ENCODE assay signal across 21 mouse cellular contexts in the genomic region with DNA sequence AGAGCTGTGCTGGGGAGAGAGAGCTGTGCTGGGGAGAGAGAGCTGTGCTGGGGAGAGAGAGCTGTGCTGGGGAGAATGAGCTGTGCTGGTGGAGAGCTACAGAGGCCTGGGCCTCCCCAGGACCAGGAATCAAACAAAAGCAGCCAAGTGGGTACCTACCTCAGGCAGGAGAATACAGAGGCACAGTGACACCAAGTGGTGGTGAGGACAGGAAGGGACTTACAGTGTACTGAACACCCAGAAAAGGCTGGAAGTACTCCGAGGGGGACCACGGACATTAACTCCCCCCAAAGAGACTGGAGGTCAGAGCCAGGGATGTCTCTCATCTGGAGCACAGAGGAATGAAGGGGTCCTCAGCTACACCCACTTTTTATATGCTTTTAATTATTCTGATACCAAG. TPM values are rescaled to one million over a fixed set of nuclear protein-coding genes. Genes with fewer than 3 reads are reported as not detected.
A peak's percentile ranks its signal among the peaks of the same experiment; 100 is the strongest.
DNase-seq lines count a peak whose midpoint lies in the region; ATAC-seq lines count a peak whose summit lies in the region.
"Had no signal": no experiment of that assay in that cellular context is flagged by ENCODE, and none has a peak within 500 bp of the region (broad histone marks: within the 10 kb centered on the region; RNA-seq: fewer than 3 reads in every experiment).

No protein-coding gene starts in this region.

- H3K9me3 ChIP-seq in embryonic facial prominence, embryonic 13.5 days: no peaks in the 10 kb centered on the region
- no peaks in the 10 kb centered on the region for H3K9me3 ChIP-seq in embryonic facial prominence, embryonic 10.5 days
- no peaks in the 10 kb centered on the region for H3K9me3 ChIP-seq in neural tube, embryonic 13.5 days
- no peaks in the 10 kb centered on the region for H3K9me3 ChIP-seq in neural tube, embryonic 15.5 days (replicated peaks)
- H3K9me3 ChIP-seq: forebrain, embryonic 13.5 days; heart, embryonic 15.5 days; limb, embryonic 12.5 days; liver, embryonic 12.5 days had no signal

- no peaks in the 10 kb centered on the region for H3K27me3 ChIP-seq in embryonic facial prominence, embryonic 13.5 days
- H3K27me3 ChIP-seq in embryonic facial prominence, embryonic 10.5 days (replicated peaks; ENCODE audit: low read depth, poor library complexity, severe bottlenecking): no peaks in the 10 kb centered on the region
- no peaks in the 10 kb centered on the region for H3K27me3 ChIP-seq in neural tube, embryonic 13.5 days
- H3K27me3 ChIP-seq in neural tube, embryonic 15.5 days (replicated peaks): no peaks in the 10 kb centered on the region
- H3K27me3 ChIP-seq: forebrain, embryonic 13.5 days; heart, embryonic 15.5 days; limb, embryonic 12.5 days; liver, embryonic 12.5 days had no signal

- WGBS in embryonic facial prominence, embryonic 13.5 days: 77% methylated on average over 2 of the region's 2 CpGs
- WGBS in embryonic facial prominence, embryonic 10.5 days: 87% methylated on average over 2 of the region's 2 CpGs
- 86% methylated on average over 2 of the region's 2 CpGs for WGBS in neural tube, embryonic 13.5 days
- 94% methylated on average over 2 of the region's 2 CpGs for WGBS in neural tube, embryonic 15.5 days

- intact Hi-C loops in left cerebral cortex, postnatal 4 days (cut with DNase I): no loop called here
- intact Hi-C loops in left cerebral cortex, postnatal 14 days (cut with DNase I): no loop called here

- no peak overlapping the region for H3K9ac ChIP-seq in embryonic facial prominence, embryonic 13.5 days
- no peak overlapping the region for H3K9ac ChIP-seq in neural tube, embryonic 13.5 days
- no peak overlapping the region for H3K9ac ChIP-seq in neural tube, embryonic 15.5 days (replicated peaks)
- H3K9ac ChIP-seq: forebrain, embryonic 13.5 days; heart, embryonic 15.5 days; limb, embryonic 12.5 days; liver, embryonic 12.5 days had no signal

- H3K4me3 ChIP-seq in embryonic facial prominence, embryonic 13.5 days: no peak overlapping the region
- H3K4me3 ChIP-seq in embryonic facial prominence, embryonic 10.5 days: no peak overlapping the region
- no peak overlapping the region for H3K4me3 ChIP-seq in neural tube, embryonic 13.5 days
- H3K4me3 ChIP-seq in neural tube, embryonic 15.5 days (replicated peaks): no peak overlapping the region
- H3K4me3 ChIP-seq: erythroblast, embryonic 14.5 days; forebrain, embryonic 13.5 days; heart, embryonic 15.5 days; limb, embryonic 12.5 days; liver, embryonic 12.5 days had no signal

- ATAC-seq in embryonic facial prominence, embryonic 13.5 days (ENCODE audit: insufficient number of reproducible peaks, insufficient read depth, low FRiP score, low TSS enrichment, low read depth): no peak
- ATAC-seq in neural tube, embryonic 13.5 days (ENCODE audit: low read depth): peak; percentile 59; the same call in 1 of the 2 replicates
- ATAC-seq in neural tube, embryonic 15.5 days (ENCODE audit: low FRiP score): no peak
- ATAC-seq: forebrain, embryonic 13.5 days; hindbrain, embryonic 16.5 days; liver, embryonic 12.5 days had no signal

- peaks cover 76% of the 10 kb centered on the region for H3K36me3 ChIP-seq in embryonic facial prominence, embryonic 13.5 days
- peaks cover 85% of the 10 kb centered on the region for H3K36me3 ChIP-seq in embryonic facial prominence, embryonic 10.5 days (replicated peaks)
- H3K36me3 ChIP-seq in neural tube, embryonic 13.5 days: peaks cover 84% of the 10 kb centered on the region
- H3K36me3 ChIP-seq in neural tube, embryonic 15.5 days: peaks cover 69% of the 10 kb centered on the region

- peak overlapping the region; percentile 64 for H3K27ac ChIP-seq in embryonic facial prominence, embryonic 13.5 days
- H3K27ac ChIP-seq in embryonic facial prominence, embryonic 10.5 days (replicated peaks): no peak overlapping the region
- no peak overlapping the region for H3K27ac ChIP-seq in neural tube, embryonic 13.5 days (replicated peaks)
- no peak overlapping the region for H3K27ac ChIP-seq in neural tube, embryonic 15.5 days (replicated peaks)
- H3K27ac ChIP-seq: forebrain, embryonic 13.5 days; heart, embryonic 15.5 days; limb, embryonic 12.5 days; liver, embryonic 12.5 days had no signal

- no peak overlapping the region for H3K4me2 ChIP-seq in embryonic facial prominence, embryonic 13.5 days
- H3K4me2 ChIP-seq in neural tube, embryonic 13.5 days: no peak overlapping the region
- H3K4me2 ChIP-seq in neural tube, embryonic 15.5 days: no peak overlapping the region
- H3K4me2 ChIP-seq: forebrain, embryonic 13.5 days; heart, embryonic 15.5 days; limb, embryonic 12.5 days; liver, embryonic 12.5 days had no signal

- H3K4me1 ChIP-seq in embryonic facial prominence, embryonic 13.5 days: no peaks in the 10 kb centered on the region; the same call in 1 of the 2 replicates
- no peaks in the 10 kb centered on the region for H3K4me1 ChIP-seq in embryonic facial prominence, embryonic 10.5 days
- peaks cover 6% of the 10 kb centered on the region for H3K4me1 ChIP-seq in neural tube, embryonic 13.5 days (replicated peaks)
- H3K4me1 ChIP-seq in neural tube, embryonic 15.5 days: peaks cover 5% of the 10 kb centered on the region
- H3K4me1 ChIP-seq: heart, embryonic 15.5 days; limb, embryonic 12.5 days had no signal

- no peak for DNase-seq in embryonic facial prominence, embryonic 10.5 days (ENCODE audit: low spot score)
- DNase-seq in left cerebral cortex, postnatal 4 days: peak; percentile 12
- DNase-seq in left cerebral cortex, postnatal 14 days (ENCODE audit: low spot score in 2 of 2): no peak
- DNase-seq in adrenal gland, adult 8-10 months: no peak
- DNase-seq: cerebellum, postnatal 14 days; embryo, embryonic 11 days; gastrocnemius, postnatal 25 days; heart, postnatal 4 days; kidney, adult 18-20 months; kidney, postnatal 14 days; lung, postnatal 10 days; right cerebral cortex, adult 18-20 months had no signal

RNA-seq across cellular contexts. Expression of a gene that starts 6.9 kb away (rescaled TPM):
- 15.4 and 18.1 TPM in 2 replicates for polyA plus RNA-seq in embryonic facial prominence, embryonic 13.5 days (2015; fragmentation: Nextera tagmentation; extraction: Ambion mirVana)
- polyA plus RNA-seq in embryonic facial prominence, embryonic 10.5 days (2016; fragmentation: Nextera tagmentation; extraction: Ambion mirVana): 12.1 and 13.8 TPM in 2 replicates
- 10 to 100 TPM; 15.1 to 17.0 TPM for total RNA-seq in left cerebral cortex, postnatal 4 days (2021)
- 10 to 100 TPM; 12.6 to 13.3 TPM for total RNA-seq in left cerebral cortex, postnatal 14 days (2021)
- 10.9 and 12.8 TPM in 2 replicates for polyA plus RNA-seq in neural tube, embryonic 13.5 days (2015; fragmentation: Nextera tagmentation; extraction: Ambion mirVana)
- 11.3 and 12.6 TPM in 2 replicates for polyA plus RNA-seq in neural tube, embryonic 15.5 days (2015; fragmentation: Nextera tagmentation; extraction: Ambion mirVana)
- 10 to 100 TPM in 1 of 4 experiments, 1 to 10 TPM in 3; 3.2 to 12.7 (median 8.0) TPM for total RNA-seq in adrenal gland, adult 8-10 months (2022)

RNA-seq across cellular contexts. Expression of a gene that starts 6.9 kb away (rescaled TPM):
- 17.2 and 17.9 TPM in 2 replicates for polyA plus RNA-seq in embryonic facial prominence, embryonic 13.5 days (2015; fragmentation: Nextera tagmentation; extraction: Ambion mirVana)
- 20.5 and 23.5 TPM in 2 replicates for polyA plus RNA-seq in embryonic facial prominence, embryonic 10.5 days (2016; fragmentation: Nextera tagmentation; extraction: Ambion mirVana)
- total RNA-seq in left cerebral cortex, postnatal 4 days (2021): 10 to 100 TPM; 22.5 to 23.1 TPM
- total RNA-seq in left cerebral cortex, postnatal 14 days (2021): 10 to 100 TPM; 27.3 to 28.8 TPM
- 16.4 and 19.8 TPM in 2 replicates for polyA plus RNA-seq in neural tube, embryonic 13.5 days (2015; fragmentation: Nextera tagmentation; extraction: Ambion mirVana)
- polyA plus RNA-seq in neural tube, embryonic 15.5 days (2015; fragmentation: Nextera tagmentation; extraction: Ambion mirVana): 15.6 and 17.5 TPM in 2 replicates
- 10 to 100 TPM; 25.5 to 33.1 (median 28.6) TPM for total RNA-seq in adrenal gland, adult 8-10 months (2022)

RNA-seq across cellular contexts. Expression of a gene that starts 11.0 kb away (rescaled TPM):
- polyA plus RNA-seq in embryonic facial prominence, embryonic 13.5 days (2015; fragmentation: Nextera tagmentation; extraction: Ambion mirVana): 76.2 and 82.0 TPM in 2 replicates
- 114 and 118 TPM in 2 replicates for polyA plus RNA-seq in embryonic facial prominence, embryonic 10.5 days (2016; fragmentation: Nextera tagmentation; extraction: Ambion mirVana)
- 10 to 100 TPM; 17.2 to 19.2 TPM for total RNA-seq in left cerebral cortex, postnatal 4 days (2021)
- 10 to 100 TPM; 22.1 to 23.2 TPM for total RNA-seq in left cerebral cortex, postnatal 14 days (2021)
- polyA plus RNA-seq in neural tube, embryonic 13.5 days (2015; fragmentation: Nextera tagmentation; extraction: Ambion mirVana): 60.9 and 61.5 TPM in 2 replicates
- 52.8 and 56.6 TPM in 2 replicates for polyA plus RNA-seq in neural tube, embryonic 15.5 days (2015; fragmentation: Nextera tagmentation; extraction: Ambion mirVana)
- total RNA-seq in adrenal gland, adult 8-10 months (2022): 10 to 100 TPM; 20.5 to 22.0 (median 21.2) TPM

RNA-seq across cellular contexts. Expression of a gene that starts 43.5 kb away (rescaled TPM):
- 20.1 and 21.4 TPM in 2 replicates for polyA plus RNA-seq in embryonic facial prominence, embryonic 13.5 days (2015; fragmentation: Nextera tagmentation; extraction: Ambion mirVana)
- polyA plus RNA-seq in embryonic facial prominence, embryonic 10.5 days (2016; fragmentation: Nextera tagmentation; extraction: Ambion mirVana): 24.9 and 27.3 TPM in 2 replicates
- 10 to 100 TPM; 54.2 to 59.9 TPM for total RNA-seq in left cerebral cortex, postnatal 4 days (2021)
- total RNA-seq in left cerebral cortex, postnatal 14 days (2021): 10 to 100 TPM; 48.9 to 49.8 TPM
- polyA plus RNA-seq in neural tube, embryonic 13.5 days (2015; fragmentation: Nextera tagmentation; extraction: Ambion mirVana): 24.0 and 25.2 TPM in 2 replicates
- 19.2 and 20.5 TPM in 2 replicates for polyA plus RNA-seq in neural tube, embryonic 15.5 days (2015; fragmentation: Nextera tagmentation; extraction: Ambion mirVana)
- total RNA-seq in adrenal gland, adult 8-10 months (2022): 10 to 100 TPM; 61.2 to 79.9 (median 66.8) TPM

RNA-seq across cellular contexts. Expression of a gene that starts 58.0 kb away (rescaled TPM):
- polyA plus RNA-seq in embryonic facial prominence, embryonic 13.5 days (2015; fragmentation: Nextera tagmentation; extraction: Ambion mirVana): 12.5 and 16.8 TPM in 2 replicates
- polyA plus RNA-seq in embryonic facial prominence, embryonic 10.5 days (2016; fragmentation: Nextera tagmentation; extraction: Ambion mirVana): 19.3 and 24.5 TPM in 2 replicates
- total RNA-seq in left cerebral cortex, postnatal 4 days (2021): 1 to 10 TPM; 2.0 to 2.1 TPM
- 1 to 10 TPM; 4.5 to 4.9 TPM for total RNA-seq in left cerebral cortex, postnatal 14 days (2021)
- 7.8 and 9.3 TPM in 2 replicates for polyA plus RNA-seq in neural tube, embryonic 13.5 days (2015; fragmentation: Nextera tagmentation; extraction: Ambion mirVana)
- 18.3 and 21.1 TPM in 2 replicates for polyA plus RNA-seq in neural tube, embryonic 15.5 days (2015; fragmentation: Nextera tagmentation; extraction: Ambion mirVana)
- total RNA-seq in adrenal gland, adult 8-10 months (2022): 10 to 100 TPM; 59.1 to 87.5 (median 78.5) TPM
